Mouse (Mus musculus): ENCODE measurements around the gene Tjp3.

The Tjp3 gene

DNA sequence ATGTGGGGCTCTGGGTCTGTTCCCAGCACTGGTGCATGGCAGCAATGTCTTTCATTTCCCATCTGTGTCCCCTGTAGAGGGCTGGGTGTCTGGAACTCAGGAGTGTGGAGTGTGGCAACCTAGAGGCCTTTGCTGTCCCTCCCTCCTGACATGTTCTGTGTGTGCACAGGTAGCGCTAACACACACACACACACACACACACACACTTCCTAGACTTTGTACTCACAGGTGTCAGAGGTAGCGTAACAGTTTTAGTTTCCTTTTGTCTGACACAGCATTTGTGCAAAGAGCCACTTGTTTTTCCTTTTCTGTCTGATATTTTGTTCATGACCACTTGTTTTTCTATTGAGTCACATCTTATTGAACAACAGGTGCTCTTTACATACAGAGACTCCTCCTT lies 43.6 kb downstream of the Tjp3 start:
- Histone ChIP-seq H3K36me3 (ENCODE audit: control insufficient read depth, insufficient read depth, low read length, poor library complexity, severe bottlenecking) (no peaks in the 10 kb centered on the region), H3K27me3 (ENCODE audit: control insufficient read depth, insufficient read depth, low read length, poor library complexity, severe bottlenecking) (no peaks in the 10 kb centered on the region)
- DNase-seq (ENCODE audit: low read depth, low spot score), result no peak

DNA sequence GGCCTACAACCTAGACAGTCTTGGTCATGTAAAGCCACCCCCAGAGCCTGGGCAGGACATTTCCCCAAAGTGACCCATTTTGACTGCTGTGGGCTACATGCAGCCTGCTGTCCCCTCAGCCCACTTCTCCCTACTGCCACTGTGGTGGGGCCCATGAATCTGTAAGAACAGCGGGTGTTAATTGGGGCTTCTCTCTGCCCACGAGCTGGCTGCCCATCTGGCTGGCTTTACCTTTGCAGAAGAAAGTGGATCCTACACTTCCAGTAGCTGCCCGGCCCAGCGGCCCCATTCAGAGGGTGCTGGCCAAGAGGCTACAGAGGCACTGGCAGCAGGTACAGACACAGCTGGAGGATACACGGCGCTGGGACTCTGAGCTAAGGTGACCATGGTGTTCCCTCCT lies 46.2 kb downstream of the Tjp3 start:
- no peaks in the 10 kb centered on the region for H3K36me3 ChIP-seq (ENCODE audit: control insufficient read depth, insufficient read depth, low read length, poor library complexity, severe bottlenecking)
- no peaks in the 10 kb centered on the region for H3K27me3 ChIP-seq (ENCODE audit: control insufficient read depth, insufficient read depth, low read length, poor library complexity, severe bottlenecking)
- no peak for DNase-seq (ENCODE audit: low read depth, low spot score)

GRCm38 (mm10) chr10:81244595-81244994 lies 46.8 kb downstream of the Tjp3 start:
- DNase-seq (ENCODE audit: low read depth, low spot score), result peak; percentile 87
- H3K27me3 ChIP-seq (ENCODE audit: control insufficient read depth, insufficient read depth, low read length, poor library complexity, severe bottlenecking), result no peaks in the 10 kb centered on the region
- no peaks in the 10 kb centered on the region for H3K36me3 ChIP-seq (ENCODE audit: control insufficient read depth, insufficient read depth, low read length, poor library complexity, severe bottlenecking)

GRCm38 (mm10) chr10:81244146-81244545 lies 47.2 kb downstream of the Tjp3 start:
- DNase-seq (ENCODE audit: low read depth, low spot score), result no peak
- H3K36me3 ChIP-seq (ENCODE audit: control insufficient read depth, insufficient read depth, low read length, poor library complexity, severe bottlenecking), result no peaks in the 10 kb centered on the region
- H3K27me3 ChIP-seq (ENCODE audit: control insufficient read depth, insufficient read depth, low read length, poor library complexity, severe bottlenecking), result no peaks in the 10 kb centered on the region; the same call in 1 of the 2 replicates

GRCm38 (mm10) chr10:81242021-81242420 lies 49.4 kb downstream of the Tjp3 start:
- Histone ChIP-seq H3K36me3 (ENCODE audit: control insufficient read depth, insufficient read depth, low read length, poor library complexity, severe bottlenecking) (no peaks in the 10 kb centered on the region), H3K27me3 (ENCODE audit: control insufficient read depth, insufficient read depth, low read length, poor library complexity, severe bottlenecking) (no peaks in the 10 kb centered on the region; the same call in 1 of the 2 replicates)
- no peak for DNase-seq (ENCODE audit: low read depth, low spot score)

GRCm38 (mm10) chr10:81240876-81241275 lies 50.5 kb downstream of the Tjp3 start:
- DNase-seq (ENCODE audit: low read depth, low spot score), result peak; percentile 82
- Histone ChIP-seq H3K27me3 (ENCODE audit: control insufficient read depth, insufficient read depth, low read length, poor library complexity, severe bottlenecking) (no peaks in the 10 kb centered on the region; the same call in 1 of the 2 replicates), H3K36me3 (ENCODE audit: control insufficient read depth, insufficient read depth, low read length, poor library complexity, severe bottlenecking) (no peaks in the 10 kb centered on the region)

DNA sequence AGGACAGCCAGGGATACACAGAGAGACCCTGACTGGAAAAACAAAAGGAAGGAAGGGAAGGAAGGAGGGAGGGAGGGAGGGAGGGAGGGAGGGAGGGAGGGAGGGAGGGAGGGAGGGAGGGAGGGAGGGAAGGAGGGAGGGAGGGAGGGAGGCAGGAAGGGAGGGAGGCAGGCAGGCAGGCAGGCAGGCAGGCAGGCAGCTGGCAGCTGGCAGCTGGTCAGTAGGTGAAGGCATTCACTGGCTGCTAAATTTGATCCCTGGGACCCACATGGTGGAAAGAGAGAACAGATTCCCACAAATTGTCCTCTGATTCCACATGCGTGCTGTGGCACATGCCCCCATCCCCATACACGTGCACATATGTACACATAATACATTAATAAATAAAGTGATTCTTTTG lies 52.8 kb downstream of the Tjp3 start:
- no peaks in the 10 kb centered on the region for H3K36me3 ChIP-seq (ENCODE audit: control insufficient read depth, insufficient read depth, low read length, poor library complexity, severe bottlenecking)
- H3K27me3 ChIP-seq (ENCODE audit: control insufficient read depth, insufficient read depth, low read length, poor library complexity, severe bottlenecking), result no peaks in the 10 kb centered on the region; the same call in 1 of the 2 replicates
- DNase-seq (ENCODE audit: low read depth, low spot score), result no peak

DNA sequence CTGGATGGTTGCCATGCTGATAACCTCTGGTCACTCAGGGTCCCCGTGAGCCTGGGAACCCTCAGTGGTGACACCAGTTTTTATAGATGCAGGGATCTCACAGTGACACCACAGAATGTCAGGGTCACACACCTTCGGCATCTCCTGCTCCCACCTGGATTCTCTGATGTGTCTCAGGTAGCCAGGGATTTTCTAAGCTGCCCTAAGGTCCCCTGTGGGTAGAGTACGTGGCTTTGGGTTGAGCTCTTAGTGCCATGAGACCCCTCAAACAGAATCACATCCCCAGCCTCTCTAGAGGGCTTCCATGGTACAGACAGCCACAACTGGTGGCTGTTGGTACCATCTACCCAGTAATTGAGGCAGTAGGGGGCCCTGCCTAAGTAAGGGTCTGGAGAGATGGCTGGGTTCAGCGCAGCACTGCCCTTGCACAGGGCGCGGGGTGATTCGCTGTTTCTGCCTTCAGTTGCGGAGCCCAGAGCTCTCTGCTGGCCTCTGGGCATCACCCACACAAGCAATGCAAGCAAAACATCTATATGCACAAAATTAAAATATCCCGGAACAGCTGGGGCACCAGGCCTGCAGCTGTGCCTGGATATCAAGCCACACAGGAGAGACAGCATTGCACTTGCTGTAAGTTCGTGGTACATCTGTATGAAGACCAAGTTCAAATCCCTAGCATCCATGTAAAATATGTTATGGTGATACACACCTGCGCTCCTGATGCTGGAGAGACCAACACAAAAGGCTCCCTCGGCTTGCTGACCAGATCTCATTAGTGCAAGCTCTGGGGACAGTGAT lies 54.7 kb downstream of the Tjp3 start:
- DNase-seq (ENCODE audit: low read depth, low spot score), result no peak
- H3K27me3 ChIP-seq (ENCODE audit: control insufficient read depth, insufficient read depth, low read length, poor library complexity, severe bottlenecking), result no peaks in the 10 kb centered on the region; the same call in 1 of the 2 replicates
- no peaks in the 10 kb centered on the region for H3K36me3 ChIP-seq (ENCODE audit: control insufficient read depth, insufficient read depth, low read length, poor library complexity, severe bottlenecking)

DNA sequence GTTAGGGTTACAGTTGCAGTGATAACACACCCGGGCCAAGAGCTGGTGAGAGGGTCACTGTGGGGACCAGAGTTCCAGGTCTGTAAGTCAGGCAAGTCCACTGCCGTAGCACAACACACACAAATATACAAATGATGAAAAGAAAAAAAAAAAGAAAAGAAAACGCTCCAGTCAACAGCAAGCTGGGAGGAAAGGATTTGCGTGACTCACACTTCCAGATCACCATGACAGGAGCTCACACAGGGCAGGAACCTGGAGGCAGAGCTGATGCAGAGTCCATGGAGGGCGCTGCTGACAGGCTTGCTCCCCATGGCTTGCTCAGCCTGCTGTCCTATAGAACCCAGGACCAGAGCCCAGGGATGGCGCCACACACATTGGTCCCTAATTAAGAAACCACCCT lies 57.2 kb downstream of the Tjp3 start:
- no peaks in the 10 kb centered on the region; the same call in 1 of the 2 replicates for H3K27me3 ChIP-seq (ENCODE audit: control insufficient read depth, insufficient read depth, low read length, poor library complexity, severe bottlenecking)
- H3K36me3 ChIP-seq (ENCODE audit: control insufficient read depth, insufficient read depth, low read length, poor library complexity, severe bottlenecking), result no peaks in the 10 kb centered on the region
- no peak for DNase-seq (ENCODE audit: low read depth, low spot score)

- Histone ChIP-seq H3K27me3 (ENCODE audit: control insufficient read depth, insufficient read depth, low read length, poor library complexity, severe bottlenecking) (no peaks in the 10 kb centered on the region), H3K36me3 (ENCODE audit: control insufficient read depth, insufficient read depth, low read length, poor library complexity, severe bottlenecking) (no peaks in the 10 kb centered on the region)
- no peak for DNase-seq (ENCODE audit: low read depth, low spot score)
These were observed 58.2 kb downstream of the Tjp3 start for GRCm38 (mm10) chr10:81233226-81233585.

DNA sequence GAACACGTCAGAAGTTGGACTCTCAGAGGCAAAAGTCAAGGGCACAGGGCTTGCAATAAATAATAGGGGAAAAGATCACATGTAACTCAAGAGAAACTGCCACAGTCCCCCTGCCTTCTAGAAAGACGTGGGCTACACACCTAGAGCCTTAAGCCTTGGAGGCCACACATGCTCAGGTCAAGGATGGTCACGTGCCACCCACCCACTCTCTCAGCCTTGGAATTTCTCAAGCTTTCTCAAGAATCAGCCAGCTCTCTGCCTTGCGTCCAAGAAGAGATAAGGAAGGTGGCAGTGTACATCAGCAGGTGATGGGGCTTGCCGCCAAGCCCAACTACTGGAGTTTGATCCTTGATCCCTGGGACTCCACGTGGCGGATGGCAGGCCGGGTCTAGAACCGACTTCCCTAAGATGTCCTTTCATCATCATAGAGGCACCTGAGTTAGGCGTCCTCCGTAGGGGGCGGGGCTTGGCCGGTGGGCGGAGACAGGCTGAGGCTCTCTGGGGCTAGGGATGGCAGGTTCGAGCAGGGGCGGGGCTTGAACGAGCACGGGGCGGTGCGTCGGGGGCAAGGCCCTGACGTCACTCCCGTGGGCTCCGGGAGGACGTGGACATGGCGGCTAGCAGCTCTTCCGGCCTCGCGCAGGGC lies 58.7 kb downstream of the Tjp3 start, which contains the start of gene Zfr2:
Zfr2 (plus strand) TSS at position 576 of the 646 bp plus-strand sequence.
- Histone ChIP-seq H3K36me3 (ENCODE audit: control insufficient read depth, insufficient read depth, low read length, poor library complexity, severe bottlenecking) (no peaks in the 10 kb centered on the region), H3K27me3 (ENCODE audit: control insufficient read depth, insufficient read depth, low read length, poor library complexity, severe bottlenecking) (no peaks in the 10 kb centered on the region)
- peak; percentile 96 for DNase-seq (ENCODE audit: low read depth, low spot score)

DNA sequence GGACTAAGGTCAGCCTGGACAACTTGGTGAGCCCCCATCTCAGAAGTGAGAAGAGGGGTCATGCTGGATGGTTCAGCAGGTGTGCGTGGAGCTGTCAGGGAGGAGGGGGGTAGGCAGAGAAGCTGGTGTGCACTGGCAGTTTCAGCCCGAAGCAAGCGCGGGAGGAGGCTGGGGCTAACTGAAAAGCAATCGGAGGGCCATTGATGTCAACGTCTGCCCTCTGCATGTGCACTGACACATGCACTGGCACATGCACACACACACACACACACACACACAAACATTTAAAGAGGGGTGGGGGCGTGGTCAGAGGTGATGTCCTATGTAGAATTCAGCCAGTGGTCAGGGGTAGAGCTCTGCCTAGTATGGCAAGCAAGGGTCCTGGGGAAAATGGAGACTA lies 59.9 kb downstream of the Tjp3 start:
- Histone ChIP-seq H3K36me3 (ENCODE audit: control insufficient read depth, insufficient read depth, low read length, poor library complexity, severe bottlenecking) (no peaks in the 10 kb centered on the region), H3K27me3 (ENCODE audit: control insufficient read depth, insufficient read depth, low read length, poor library complexity, severe bottlenecking) (no peaks in the 10 kb centered on the region)
- DNase-seq (ENCODE audit: low read depth, low spot score), result no peak

DNA sequence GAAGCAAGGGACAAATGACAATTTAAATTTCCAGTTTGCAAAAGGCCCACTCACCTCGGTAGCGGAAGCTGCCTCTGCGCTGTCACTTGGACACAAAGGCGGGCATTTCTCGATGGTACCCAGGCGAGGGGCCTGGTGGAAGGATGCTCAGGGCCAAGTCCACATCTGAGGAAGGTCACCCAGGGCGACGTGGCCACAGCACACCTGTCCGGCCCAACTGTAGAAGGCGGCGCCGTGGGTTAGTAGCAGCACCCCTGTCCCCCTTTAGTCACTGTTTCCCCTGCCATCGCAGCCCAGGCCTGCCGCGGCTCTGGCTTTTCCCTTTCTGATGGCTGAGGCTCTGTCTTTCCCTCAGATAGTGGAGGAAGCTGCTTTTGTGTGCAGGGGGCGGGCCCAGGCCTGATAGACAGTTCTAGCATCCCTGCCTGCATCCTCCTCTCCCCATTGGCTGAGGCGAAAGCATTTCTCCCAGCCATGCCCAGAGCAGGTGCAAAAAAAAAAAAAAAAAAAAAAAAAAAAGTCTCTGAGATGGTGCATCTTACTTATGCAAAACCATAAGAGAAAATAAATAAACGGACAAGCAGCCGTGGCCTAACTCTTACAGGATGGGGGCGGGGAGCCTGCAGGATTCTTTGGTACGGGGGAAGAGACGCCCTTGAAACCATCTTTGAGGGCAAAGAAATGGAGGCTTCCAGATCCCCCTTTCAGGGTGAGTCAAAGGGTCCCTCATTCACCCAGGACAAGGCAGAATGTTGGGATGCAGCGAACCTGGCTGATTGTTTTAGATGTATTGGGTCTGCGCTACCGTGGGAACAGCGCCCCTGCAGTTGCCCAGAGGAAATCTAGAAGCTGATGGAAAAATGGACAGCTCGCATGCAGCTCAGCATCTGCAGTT lies 60.7 kb downstream of the Tjp3 start, which contains the start of gene Atcay:
Atcay (minus strand) TSS at position 396 of the 895 bp plus-strand sequence.
- no peaks in the 10 kb centered on the region for H3K36me3 ChIP-seq (ENCODE audit: control insufficient read depth, insufficient read depth, low read length, poor library complexity, severe bottlenecking)
- peak; percentile 46 for DNase-seq (ENCODE audit: low read depth, low spot score)
- H3K27me3 ChIP-seq (ENCODE audit: control insufficient read depth, insufficient read depth, low read length, poor library complexity, severe bottlenecking), result no peaks in the 10 kb centered on the region

- H3K27me3 ChIP-seq (ENCODE audit: control insufficient read depth, insufficient read depth, low read length, poor library complexity, severe bottlenecking), result no peaks in the 10 kb centered on the region
- H3K36me3 ChIP-seq (ENCODE audit: control insufficient read depth, insufficient read depth, low read length, poor library complexity, severe bottlenecking), result no peaks in the 10 kb centered on the region
- DNase-seq (ENCODE audit: low read depth, low spot score), result no peak
These were observed 61.5 kb downstream of the Tjp3 start for GRCm38 (mm10) chr10:81229735-81230437.
